Mouse (Mus musculus) MEL (cell line): ENCODE measurements at regions not wholly inside any gene's neighbourhood (a gene's known extent, or its start where the extent isn't known, plus 50 kb on each side); places are given as distances from the start of the nearest gene placed in this dataset.

Experiments used
- DNase-seq: peaks from one replicate; pipeline ENCODE4 v3.0.0; 2011; ENCODE audit warnings: low read depth, low spot score
- H3K27ac ChIP-seq: 2 replicates; pipeline ENCODE4 v1.5.1; 2012; ENCODE audit warnings: low read depth, mild to moderate bottlenecking, control low read depth, low read length, moderate library complexity; ENCODE audit not compliant: control insufficient read depth
- H3K27me3 ChIP-seq, 2 experiments: fragments of 150-350 bp in 1 of 2; sonication (generic) in 1 of 2; 2 replicates each; pipeline ENCODE4 v1.6.1; 2012; ENCODE audit warnings: low read length in 2 of 2, mild to moderate bottlenecking in 2 of 2, improper control_type of control experiment in 1 of 2, moderate library complexity in 1 of 2; ENCODE audit not compliant: insufficient read depth in 2 of 2, control insufficient read depth in 1 of 2
- H3K36me3 ChIP-seq, 2 experiments: 2 replicates each; pipeline ENCODE4 v1.6.1; 2012 to 2014; ENCODE audit warnings: low read length in 2 of 2, improper control_type of control experiment in 1 of 2, inconsistent platforms in 1 of 2, mild to moderate bottlenecking in 1 of 2; ENCODE audit not compliant: insufficient read depth in 2 of 2, control insufficient read depth in 1 of 2
- H3K4me1 ChIP-seq, 2 experiments: fragments of 150-350 bp in 1 of 2; sonication (generic) in 1 of 2; 2 replicates each; pipeline ENCODE4 v1.6.1; 2012; ENCODE audit warnings: low read length in 2 of 2, improper control_type of control experiment in 1 of 2, mild to moderate bottlenecking in 1 of 2; ENCODE audit not compliant: insufficient read depth in 2 of 2, control insufficient read depth in 1 of 2
- H3K4me3 ChIP-seq, 2 experiments: fragments of 150-350 bp in 1 of 2; sonication (generic) in 1 of 2; 2 replicates each; pipeline ENCODE4 v1.5.1; 2012; ENCODE audit warnings: low read depth in 2 of 2, low read length in 2 of 2, mild to moderate bottlenecking in 2 of 2, moderate library complexity in 2 of 2, control low read depth in 1 of 2, improper control_type of control experiment in 1 of 2; ENCODE audit not compliant: control insufficient read depth in 1 of 2, insufficient read depth in 1 of 2
- H3K79me2 ChIP-seq: 2 replicates; pipeline ENCODE4 v1.6.1; 2012; ENCODE audit warnings: mild to moderate bottlenecking, low read length, moderate library complexity; ENCODE audit not compliant: control insufficient read depth, poor library complexity, insufficient read depth
- H3K9ac ChIP-seq: 2 replicates; pipeline ENCODE4 v1.6.1; 2012; ENCODE audit warnings: low read depth, mild to moderate bottlenecking, control low read depth, low read length, moderate library complexity; ENCODE audit not compliant: control insufficient read depth, poor library complexity, severe bottlenecking
- H3K9me3 ChIP-seq: fragments of 150-350 bp; sonication (generic); replicated peaks from 2 replicates; pipeline ENCODE4 v1.6.1; 2012; ENCODE audit warnings: mild to moderate bottlenecking, low read length, improper control_type of control experiment, moderate library complexity; ENCODE audit not compliant: insufficient read depth
- CHD1 ChIP-seq: IDR thresholded peaks from 2 replicates; pipeline ENCODE4 v1.6.1; 2012; ENCODE audit warnings: low read depth, mild to moderate bottlenecking, inconsistent platforms, low read length, improper control_type of control experiment
- CHD2 ChIP-seq: IDR thresholded peaks from 2 replicates; pipeline ENCODE4 v1.6.1; 2011; ENCODE audit warnings: low read length, improper control_type of control experiment
- CTCF ChIP-seq, 3 experiments: IDR thresholded peaks in 2 of 3; conservative IDR thresholded peaks in 1 of 3; 2 replicates each; pipeline ENCODE4 v1.5.1; 2011 to 2012; ENCODE audit warnings: low read length in 3 of 3, low read depth in 2 of 3, mild to moderate bottlenecking in 2 of 3, improper control_type of control experiment in 1 of 3, inconsistent platforms in 1 of 3, mixed read lengths in 1 of 3, moderate library complexity in 1 of 3; ENCODE audit not compliant: control insufficient read depth in 1 of 3, insufficient read depth in 1 of 3, poor library complexity in 1 of 3, severe bottlenecking in 1 of 3
- E2F4 ChIP-seq: IDR thresholded peaks from 2 replicates; pipeline ENCODE4 v1.6.1; 2011; ENCODE audit warnings: low read depth, low read length, improper control_type of control experiment, borderline replicate concordance
- ELF1 ChIP-seq: IDR thresholded peaks from 2 replicates; pipeline ENCODE4 v1.6.1; 2014; ENCODE audit warnings: low read depth, mild to moderate bottlenecking, inconsistent platforms, low read length, improper control_type of control experiment, moderate library complexity
- ETS1 ChIP-seq: IDR thresholded peaks from 2 replicates; pipeline ENCODE4 v1.6.1; 2012; ENCODE audit warnings: low read depth, mild to moderate bottlenecking, inconsistent platforms, low read length, improper control_type of control experiment, moderate library complexity
- KAT2A ChIP-seq: conservative IDR thresholded peaks from 2 replicates; pipeline ENCODE4 v1.6.1; 2012; ENCODE audit warnings: low read depth, low read length, improper control_type of control experiment, inconsistent platforms
- MEF2A ChIP-seq: IDR thresholded peaks from 2 replicates; pipeline ENCODE4 v1.6.1; 2014; ENCODE audit warnings: low read depth, mild to moderate bottlenecking, inconsistent platforms, low read length, improper control_type of control experiment; ENCODE audit not compliant: poor library complexity, insufficient replicate concordance, severe bottlenecking; ENCODE audit errors: extremely low read depth
- MXI1 ChIP-seq: IDR thresholded peaks from 2 replicates; pipeline ENCODE4 v1.6.1; 2011; ENCODE audit warnings: mild to moderate bottlenecking, low read depth, low read length, improper control_type of control experiment
- MYC ChIP-seq: IDR thresholded peaks from 2 replicates; pipeline ENCODE4 v1.6.1; 2011; ENCODE audit warnings: low read depth, mild to moderate bottlenecking, low read length, improper control_type of control experiment, moderate library complexity
- NELFE ChIP-seq: IDR thresholded peaks from 2 replicates; pipeline ENCODE4 v1.6.1; 2011; ENCODE audit warnings: low read depth, low read length, improper control_type of control experiment
- NRF1 ChIP-seq: IDR thresholded peaks from 2 replicates; pipeline ENCODE4 v1.6.1; 2014; ENCODE audit warnings: low read depth, mild to moderate bottlenecking, inconsistent platforms, low read length, improper control_type of control experiment, moderate library complexity; ENCODE audit not compliant: poor library complexity, insufficient read depth, severe bottlenecking
- POLR2A ChIP-seq, 2 experiments: IDR thresholded peaks; 2 replicates each; pipeline ENCODE4 v1.6.1; 2011 to 2012; ENCODE audit warnings: low read length in 2 of 2, mild to moderate bottlenecking in 2 of 2, control low read depth in 1 of 2, improper control_type of control experiment in 1 of 2, low read depth in 1 of 2, moderate library complexity in 1 of 2; ENCODE audit not compliant: control insufficient read depth in 1 of 2, insufficient read depth in 1 of 2, poor library complexity in 1 of 2
- POLR2AphosphoS2 ChIP-seq: IDR thresholded peaks from 2 replicates; pipeline ENCODE4 v1.6.1; 2011; ENCODE audit warnings: low read length, improper control_type of control experiment
- POLR2AphosphoS5 ChIP-seq: IDR thresholded peaks from 2 replicates; pipeline ENCODE4 v1.6.1; 2012; ENCODE audit warnings: low read depth, borderline replicate concordance, mild to moderate bottlenecking, inconsistent platforms, low read length, moderate library complexity, mixed read lengths
- RAD21 ChIP-seq: IDR thresholded peaks from 2 replicates; pipeline ENCODE4 v1.6.1; 2011; ENCODE audit warnings: mild to moderate bottlenecking, low read depth, low read length, improper control_type of control experiment
- RCOR1 ChIP-seq: IDR thresholded peaks from 2 replicates; pipeline ENCODE4 v1.6.1; 2012; ENCODE audit warnings: low read depth, mild to moderate bottlenecking, inconsistent platforms, low read length, improper control_type of control experiment
- SIN3A ChIP-seq: IDR thresholded peaks from 2 replicates; pipeline ENCODE4 v1.6.1; 2012; ENCODE audit warnings: low read length, improper control_type of control experiment, inconsistent platforms
- TAL1 ChIP-seq: IDR thresholded peaks from 2 replicates; pipeline ENCODE4 v1.6.1; 2012; ENCODE audit warnings: mild to moderate bottlenecking, inconsistent platforms, low read length, moderate library complexity, mixed read lengths
- TBP ChIP-seq: IDR thresholded peaks from 2 replicates; pipeline ENCODE4 v1.8.0; 2011; ENCODE audit warnings: low read depth, low read length, improper control_type of control experiment
- UBTF ChIP-seq: IDR thresholded peaks from 2 replicates; pipeline ENCODE4 v1.6.1; 2012; ENCODE audit warnings: low read depth, mild to moderate bottlenecking, inconsistent platforms, low read length, improper control_type of control experiment, moderate library complexity, borderline replicate concordance; ENCODE audit not compliant: insufficient read depth
- ZKSCAN1 ChIP-seq: IDR thresholded peaks from 2 replicates; pipeline ENCODE4 v1.6.1; 2012; ENCODE audit warnings: low read depth, mild to moderate bottlenecking, inconsistent platforms, low read length, improper control_type of control experiment, moderate library complexity
- ZMIZ1 ChIP-seq: IDR thresholded peaks from 2 replicates; pipeline ENCODE4 v1.6.1; 2012; ENCODE audit warnings: low read depth, mild to moderate bottlenecking, inconsistent platforms, low read length, improper control_type of control experiment, moderate library complexity
- ZNF384 ChIP-seq: IDR thresholded peaks from 2 replicates; pipeline ENCODE4 v1.6.1; 2012; ENCODE audit warnings: low read depth, mild to moderate bottlenecking, inconsistent platforms, low read length, improper control_type of control experiment

GRCm38 (mm10) chr12:64701066-64701465 lies 216.6 kb upstream of the Gm527 start:
- TF ChIP-seq UBTF, result no peak
- TF ChIP-seq ELF1, result no peak
- no peak for TF ChIP-seq CTCF (IDR thresholded peaks at IDR 0.05 in 2 of 3, conservative IDR thresholded peaks at IDR 0.05 in 1 of 3; ENCODE audit: control insufficient read depth in 1 of 3, insufficient read depth in 1 of 3, low read depth in 2 of 3, low read length in 3 of 3, poor library complexity in 1 of 3, severe bottlenecking in 1 of 3)
- no peak for TF ChIP-seq E2F4
- Histone ChIP-seq H3K9me3 (no peaks in the 10 kb centered on the region; the same call in 1 of the 2 replicates), H3K27me3 (no peaks in the 10 kb centered on the region), H3K4me1 (no peaks in the 10 kb centered on the region), H3K79me2 (no peaks in the 10 kb centered on the region), H3K4me3 (no peak overlapping the region), H3K36me3 (peaks cover 0 to 6% of the 10 kb centered on the region in 2 experiments; a peak in 2 of 4 replicates), H3K9ac (no peak overlapping the region), H3K27ac (no peak overlapping the region)
- DNase-seq, result no peak

DNA sequence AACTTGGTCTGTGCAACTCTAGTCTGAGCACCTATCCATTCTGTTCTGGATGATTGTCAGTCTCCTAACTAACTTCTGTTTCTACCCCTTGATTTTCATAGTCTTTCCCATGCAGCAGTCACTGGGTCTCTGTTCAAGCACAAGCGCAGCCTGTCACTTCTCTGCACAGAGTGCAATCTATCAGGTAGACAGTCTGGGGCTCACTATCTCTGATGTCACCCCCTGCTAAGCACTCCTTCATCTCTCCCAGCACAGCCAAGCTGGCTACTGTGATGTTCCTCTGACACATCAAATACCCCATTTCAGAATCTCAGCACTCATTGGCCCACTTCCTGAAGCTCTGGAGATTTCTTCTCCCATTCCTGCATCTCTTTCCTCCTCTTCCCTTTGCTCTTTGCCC lies 220.9 kb upstream of the Fscb start:
- Histone ChIP-seq H3K4me1 (peaks cover 0 to 2% of the 10 kb centered on the region in 2 experiments; a peak in 2 of 4 replicates), H3K27me3 (no peaks in the 10 kb centered on the region), H3K9ac (no peak overlapping the region), H3K27ac (no peak overlapping the region), H3K4me3 (no peak overlapping the region), H3K9me3 (no peaks in the 10 kb centered on the region; the same call in 1 of the 2 replicates), H3K79me2 (no peaks in the 10 kb centered on the region), H3K36me3 (peaks cover 0 to under 1% of the 10 kb centered on the region in 2 experiments; a peak in 1 of 4 replicates)
- no peak for DNase-seq
- TF ChIP-seq ETS1 (no peak), POLR2AphosphoS2 (no peak), TBP (no peak), CHD1 (no peak), ZKSCAN1 (no peak), RAD21 (no peak), MEF2A (no peak), KAT2A (no peak)

GRCm38 (mm10) chr12:64692196-64693169 lies 218.0 kb upstream of the Fscb start:
- no peak for DNase-seq
- no peaks in the 10 kb centered on the region; the same call in 1 of the 2 replicates for H3K9me3 ChIP-seq
- H3K4me1 ChIP-seq, result peaks cover 2 to 9% of the 10 kb centered on the region in 2 experiments; a peak in 3 of 4 replicates
- H3K27ac ChIP-seq, result no peak overlapping the region
- no peak overlapping the region for H3K4me3 ChIP-seq
- no peaks in the 10 kb centered on the region for H3K79me2 ChIP-seq
- no peaks in the 10 kb centered on the region for H3K27me3 ChIP-seq
- H3K9ac ChIP-seq, result no peak overlapping the region
- H3K36me3 ChIP-seq, result peaks cover 0 to 16% of the 10 kb centered on the region in 2 experiments; a peak in 2 of 4 replicates
- TF ChIP-seq ZNF384, result no peak
- TF ChIP-seq MXI1, result no peak
- TF ChIP-seq RCOR1, result no peak
- TF ChIP-seq MYC, result no peak
- no peak for TF ChIP-seq CTCF (IDR thresholded peaks at IDR 0.05 in 2 of 3, conservative IDR thresholded peaks at IDR 0.05 in 1 of 3; ENCODE audit: control insufficient read depth in 1 of 3, insufficient read depth in 1 of 3, low read depth in 2 of 3, low read length in 3 of 3, poor library complexity in 1 of 3, severe bottlenecking in 1 of 3)
- TF ChIP-seq RAD21, result no peak
- TF ChIP-seq POLR2AphosphoS5, result no peak
- no peak for TF ChIP-seq NRF1
- TF ChIP-seq TAL1, result no peak
- no peak for TF ChIP-seq NELFE
- no peak for TF ChIP-seq CHD2
- no peak for TF ChIP-seq POLR2A (IDR thresholded peaks at IDR 0.05; ENCODE audit: control insufficient read depth in 1 of 2, insufficient read depth in 1 of 2, low read depth in 1 of 2, low read length in 2 of 2, poor library complexity in 1 of 2)
- no peak for TF ChIP-seq SIN3A
- no peak for TF ChIP-seq KAT2A
- TF ChIP-seq POLR2AphosphoS2, result no peak
- no peak for TF ChIP-seq ZMIZ1
